Mouse (Mus musculus): Measurements from ENCODE around the gene Ccnh.

GRCm38 (mm10) chr13:85146471-85146870 is 42.7 kb upstream of the Ccnh start:
- TF ChIP-seq CTCF (IDR thresholded peaks at IDR 0.05; ENCODE audit: control insufficient read depth, insufficient read depth, low read length), result no peak
- no peak for TF ChIP-seq POLR2A (IDR thresholded peaks at IDR 0.05; ENCODE audit: borderline replicate concordance, control insufficient read depth, low read depth, low read length)

All from bone marrow, adult 2 months (tissue).